Mouse (Mus musculus) frontal cortex, postnatal 14 days (tissue): Measurements from ENCODE around the gene Raph1.
A peak's percentile ranks its signal among the peaks of the same experiment; 100 is the strongest.
"Not testable (repeated sequence)": the region's sequence is repeated elsewhere in the genome, so short reads cannot be mapped to it uniquely, and the experiment has no call there.

Experiments
- DNase-seq, 2 experiments: peaks; one replicate each; pipeline ENCODE4 v3.0.0; 2022; ENCODE audit warnings: low spot score in 2 of 2

Gene Raph1

DNA sequence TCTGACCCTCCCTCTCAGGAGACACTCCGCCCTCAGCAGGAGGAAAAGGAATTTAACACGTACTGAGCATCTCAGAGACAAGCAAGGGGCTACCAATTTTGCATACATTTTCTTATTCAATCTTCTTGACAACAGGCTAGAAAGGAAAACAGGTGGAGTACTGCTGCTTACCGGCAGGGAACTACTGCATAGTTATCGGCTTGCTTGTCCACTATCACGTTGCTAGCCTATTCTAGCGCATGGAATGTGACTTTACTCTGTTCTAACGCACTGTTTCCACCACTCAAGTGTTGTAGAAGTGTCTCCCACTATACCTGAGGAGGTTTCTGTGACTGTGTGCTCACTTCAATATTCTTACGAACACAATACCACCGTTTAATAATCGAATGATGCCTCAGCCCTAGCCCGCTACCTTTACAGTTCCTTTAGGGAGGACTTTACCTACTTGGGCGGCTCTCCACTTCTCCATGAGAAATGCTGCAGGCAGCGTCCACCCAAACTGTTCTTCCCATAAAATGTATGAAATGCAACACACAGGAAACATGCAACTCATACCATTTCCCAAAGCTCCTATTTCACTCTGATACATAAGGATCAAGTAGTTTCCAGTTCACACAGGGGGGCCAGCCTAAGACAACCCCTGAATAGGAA, 1.5 kb downstream of the Raph1 start:
- DNase-seq: peak in 1 of 2 experiments; percentile 7

DNA sequence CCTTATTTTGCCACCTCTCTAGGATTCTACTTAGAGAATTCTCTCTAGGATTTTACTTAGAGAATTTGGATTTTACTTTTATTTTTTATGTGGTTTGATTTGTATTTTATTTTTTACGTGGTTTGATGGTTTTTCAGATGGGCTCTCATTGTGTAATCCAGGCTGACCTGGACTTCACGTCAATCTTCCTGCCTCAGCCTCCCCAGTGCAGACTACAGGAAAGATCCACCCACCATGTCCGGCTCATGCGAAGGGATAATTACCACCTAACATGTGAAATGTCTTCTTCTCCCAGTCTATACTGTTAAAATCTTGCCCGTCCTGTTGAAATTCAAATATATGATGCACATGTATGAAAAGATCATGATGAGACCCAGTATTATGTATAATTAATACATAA, 2.2 kb downstream of the Raph1 start:
- DNase-seq: no peak

DNA sequence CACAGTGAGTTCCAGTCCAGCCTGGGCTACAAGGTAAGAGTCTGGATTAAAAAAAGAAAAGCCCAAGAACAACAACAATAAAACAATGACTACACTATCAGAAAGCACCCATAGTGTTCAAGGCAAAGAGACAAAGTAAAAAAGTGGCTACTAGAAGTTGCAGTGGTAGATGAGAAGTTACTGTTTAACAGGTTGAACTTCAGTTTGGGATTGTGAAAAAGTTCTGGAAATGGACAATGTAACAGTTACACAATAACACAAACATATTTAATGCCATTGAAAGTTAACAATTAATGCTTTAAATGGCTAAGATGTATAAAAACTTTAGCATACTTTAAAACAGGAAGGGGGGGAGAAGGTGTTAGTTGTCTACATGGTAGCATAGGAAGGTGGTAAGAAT, 3.9 kb downstream of the Raph1 start:
- no peak for DNase-seq

DNA sequence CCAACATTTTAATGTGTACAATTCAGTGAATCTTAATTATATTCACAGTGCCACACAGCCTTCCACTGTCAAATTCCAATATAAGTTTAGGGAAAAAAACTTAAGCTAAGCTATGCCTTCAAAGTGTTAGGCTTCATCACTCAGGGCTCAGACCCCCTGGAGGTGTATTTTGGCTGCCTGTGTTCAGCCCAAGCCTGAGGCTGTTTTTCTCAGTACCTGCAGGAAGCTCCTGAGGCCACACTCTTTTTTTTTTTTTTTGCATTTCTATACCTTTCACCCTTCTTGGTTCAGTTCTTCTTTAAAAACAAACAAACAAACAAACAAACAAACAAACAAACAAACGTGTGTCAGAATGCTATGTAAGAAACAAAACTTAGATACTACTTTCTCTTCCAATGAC, 23.2 kb downstream of the Raph1 start:
- no peak for DNase-seq

DNA sequence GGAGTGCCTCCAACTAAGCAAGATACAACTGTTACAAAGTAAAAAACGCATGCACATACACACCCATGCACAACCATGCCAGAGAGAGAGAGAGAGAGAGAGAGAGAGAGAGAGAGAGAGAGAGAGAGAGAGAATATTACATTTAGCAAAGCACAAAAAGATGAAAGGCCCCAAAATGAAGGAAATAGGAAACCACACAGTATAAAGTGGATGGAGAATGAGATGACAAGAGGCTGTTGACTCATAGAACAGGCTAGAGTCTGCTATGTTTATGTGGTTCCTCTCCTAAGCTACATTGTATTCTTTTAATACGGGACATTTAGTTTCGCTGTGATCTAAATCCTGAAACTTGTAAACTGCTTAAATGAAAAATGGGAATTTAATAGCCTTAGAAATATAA, 27.6 kb downstream of the Raph1 start:
- no peak for DNase-seq

DNA sequence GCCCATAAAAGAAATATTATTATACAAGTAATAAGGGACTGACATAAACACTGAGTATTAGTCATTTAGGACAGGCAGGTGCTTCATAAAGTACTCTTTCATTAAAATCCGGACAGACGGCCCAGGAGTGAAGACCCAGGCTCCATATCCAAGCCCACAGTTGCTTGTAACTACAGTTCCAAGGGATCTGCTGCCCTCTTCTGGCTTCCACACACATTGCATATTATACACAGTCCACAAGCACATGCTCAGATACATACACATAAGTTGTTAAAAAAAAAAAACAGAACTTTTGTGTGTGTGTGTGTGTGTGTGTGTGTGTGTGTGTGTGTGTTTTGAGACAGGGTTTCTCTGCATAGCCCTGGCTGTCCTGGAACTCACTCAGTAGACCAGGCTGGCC, 32.0 kb downstream of the Raph1 start:
- DNase-seq: no peak

DNA sequence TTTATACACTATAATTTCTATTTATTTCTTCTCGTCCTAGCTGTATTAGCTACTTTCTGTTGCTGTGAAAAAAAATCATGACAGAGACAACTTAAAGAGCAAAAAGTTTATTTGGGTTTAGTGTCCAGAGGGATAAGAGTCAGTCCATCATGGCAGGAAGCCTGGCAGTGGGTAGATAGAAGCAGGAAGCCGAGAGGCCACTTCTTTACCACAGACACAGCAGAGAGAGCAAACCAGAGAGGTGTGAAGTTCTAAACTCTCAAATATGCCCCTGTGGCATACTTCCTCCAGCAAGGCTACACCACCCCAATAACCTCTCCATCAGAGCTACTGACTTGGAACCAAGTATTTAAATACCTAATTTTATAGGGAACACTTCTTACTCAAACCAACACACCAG, 36.3 kb downstream of the Raph1 start:
- no peak for DNase-seq

DNA sequence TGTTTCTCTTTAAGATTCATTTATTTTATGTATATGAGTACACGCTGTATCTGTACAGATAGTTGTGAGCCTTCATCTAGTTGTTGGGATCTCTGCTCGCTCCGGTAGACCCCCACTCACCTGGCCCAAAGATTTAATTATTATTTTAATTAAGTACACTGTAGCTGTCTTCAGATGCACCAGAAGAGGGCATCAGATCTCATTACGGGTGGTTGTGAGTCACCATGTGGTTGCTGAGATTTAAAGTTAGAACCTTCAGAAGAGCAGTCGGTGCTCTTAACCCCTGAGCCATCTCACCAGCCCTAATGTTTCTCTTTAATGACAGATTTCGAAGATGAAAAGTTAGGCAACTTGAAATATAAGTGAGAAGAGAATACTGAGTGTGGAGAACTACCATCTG, 36.8 kb downstream of the Raph1 start:
- no peak for DNase-seq

DNA sequence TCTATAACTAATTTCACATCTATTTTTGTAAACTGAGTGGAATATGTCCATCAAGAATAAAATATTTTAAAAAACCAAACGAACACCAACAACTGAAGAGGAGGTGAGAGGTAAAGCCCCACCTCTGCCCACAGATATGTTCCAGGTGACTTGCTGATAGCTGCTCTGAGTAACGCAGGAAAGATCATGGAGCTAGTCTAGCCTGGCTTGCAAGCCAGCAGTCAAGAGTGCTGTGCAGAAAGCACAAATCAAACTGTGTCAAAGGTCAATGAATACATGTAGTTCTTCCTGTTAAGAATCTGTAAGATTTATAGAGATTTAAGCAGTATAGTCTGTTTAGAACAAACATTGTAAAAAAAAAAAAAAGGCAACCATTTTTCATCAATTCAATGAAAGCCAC, 56.3 kb downstream of the Raph1 start:
- DNase-seq: no peak

DNA sequence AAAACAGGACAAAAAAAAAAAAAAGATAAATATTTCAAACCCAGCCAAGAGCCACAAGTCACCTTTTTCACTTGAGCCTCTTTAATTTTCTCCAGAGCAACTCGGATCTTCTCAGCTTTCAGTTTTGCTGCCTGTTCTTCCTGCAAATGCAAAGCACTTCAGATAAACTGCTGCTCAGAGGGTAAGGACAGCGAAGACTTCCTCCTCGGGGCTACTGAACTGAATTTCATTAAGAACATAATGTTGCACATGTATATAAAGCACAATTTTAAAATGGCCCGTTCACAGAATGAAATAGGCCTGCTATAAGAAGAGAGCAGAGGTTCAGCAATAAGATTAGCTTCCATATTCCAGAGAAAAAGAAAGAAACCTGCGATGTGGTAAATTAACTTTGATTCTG, 63.4 kb downstream of the Raph1 start:
- DNase-seq: no peak

DNA sequence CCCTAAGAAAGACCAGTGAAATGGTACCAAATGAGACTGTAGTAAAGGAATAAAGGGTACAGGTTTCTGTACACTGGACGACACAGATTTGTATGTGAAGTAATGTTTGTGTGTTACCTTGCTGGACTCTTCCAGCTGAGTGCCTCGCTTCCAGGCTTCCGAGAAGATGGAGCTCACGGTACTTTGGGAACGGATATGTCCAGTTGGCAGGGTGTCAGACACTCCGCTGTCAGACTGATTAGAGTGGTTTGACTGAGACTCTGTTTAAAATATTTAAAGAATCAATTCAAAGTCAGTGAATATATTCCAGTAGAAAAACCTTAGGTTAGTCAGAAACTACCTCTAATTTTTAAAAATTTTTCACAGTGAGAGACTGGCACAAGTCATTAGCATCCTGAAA, 73.5 kb downstream of the Raph1 start:
- no peak for DNase-seq

DNA sequence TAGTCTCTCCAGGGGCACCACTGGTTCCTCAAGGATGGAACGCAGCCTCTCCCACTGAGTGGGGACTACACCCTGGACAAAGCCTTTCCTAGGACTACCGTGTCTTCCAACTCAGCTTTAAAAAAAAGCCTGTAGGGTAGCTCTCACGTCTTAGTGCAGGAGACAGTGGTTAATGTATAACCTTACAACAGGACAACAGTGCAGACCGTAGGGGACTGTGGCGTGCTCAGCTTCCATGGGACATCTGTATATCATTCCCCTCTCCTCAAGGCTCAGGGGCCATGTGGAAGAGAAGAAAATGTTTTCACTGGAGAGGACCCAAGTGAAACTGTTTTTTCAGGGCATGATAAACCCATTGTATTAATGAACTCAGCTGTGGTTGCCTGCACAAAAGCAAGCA, 74.5 kb downstream of the Raph1 start:
- no peak for DNase-seq

DNA sequence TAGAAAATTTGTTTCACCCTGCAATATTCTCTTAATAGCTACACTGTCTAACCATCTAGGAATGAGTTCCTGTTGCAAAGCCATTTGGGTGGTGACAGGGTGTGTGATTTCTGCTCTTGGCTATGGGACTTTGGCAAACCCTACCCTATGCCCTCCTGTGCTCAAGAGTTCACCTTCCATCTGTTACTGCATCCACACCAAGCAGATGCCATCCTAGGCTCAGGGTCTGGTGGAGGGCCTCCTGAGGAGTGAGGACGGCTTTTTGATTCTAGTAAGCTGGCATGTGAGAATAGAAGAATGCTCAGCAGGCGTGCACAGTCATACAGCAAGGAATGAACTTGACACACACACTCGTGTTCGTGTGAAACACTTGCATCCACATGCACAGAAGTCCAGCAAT, 76.4 kb downstream of the Raph1 start:
- no peak for DNase-seq

DNA sequence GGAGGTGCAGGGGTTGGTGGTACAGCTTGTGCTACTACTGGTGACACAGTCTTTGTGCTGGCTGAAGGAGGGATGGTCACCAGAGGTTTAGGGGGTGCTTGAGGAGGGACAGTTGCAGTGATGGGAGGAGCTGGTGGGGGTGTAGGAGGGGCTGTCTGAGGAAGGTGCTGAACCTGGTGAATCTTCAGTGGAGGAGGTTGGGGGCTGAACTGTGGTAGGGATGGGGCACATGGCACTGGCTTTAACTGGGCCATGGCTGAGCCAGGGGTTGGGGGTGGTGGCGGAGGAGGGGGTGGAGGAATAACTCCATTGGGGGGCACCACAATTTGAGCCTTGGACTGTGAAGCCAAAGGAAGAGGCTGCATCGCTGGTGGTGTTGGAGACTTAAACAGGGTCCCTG, 77.2 kb downstream of the Raph1 start:
- no peak for DNase-seq

DNA sequence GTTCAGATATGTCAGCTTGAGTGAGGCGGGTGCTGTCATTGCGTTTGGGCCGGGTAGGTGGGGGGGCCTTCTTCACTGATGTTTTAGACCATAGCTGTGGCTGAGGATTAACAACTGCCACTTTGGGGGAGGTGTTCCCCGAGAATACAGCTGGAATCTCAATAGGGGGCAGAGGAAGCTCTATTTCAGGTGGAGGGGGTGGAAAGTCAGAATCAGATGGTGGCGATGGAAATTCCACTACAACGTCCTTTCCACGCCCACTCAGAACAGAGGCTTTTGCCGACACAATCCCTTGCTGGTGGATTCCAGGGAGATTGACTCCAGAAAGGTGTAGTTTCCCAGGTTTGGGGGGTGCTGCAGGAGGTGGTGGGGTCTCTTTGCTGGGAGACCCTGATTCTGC, 78.3 kb downstream of the Raph1 start:
- DNase-seq: no peak

DNA sequence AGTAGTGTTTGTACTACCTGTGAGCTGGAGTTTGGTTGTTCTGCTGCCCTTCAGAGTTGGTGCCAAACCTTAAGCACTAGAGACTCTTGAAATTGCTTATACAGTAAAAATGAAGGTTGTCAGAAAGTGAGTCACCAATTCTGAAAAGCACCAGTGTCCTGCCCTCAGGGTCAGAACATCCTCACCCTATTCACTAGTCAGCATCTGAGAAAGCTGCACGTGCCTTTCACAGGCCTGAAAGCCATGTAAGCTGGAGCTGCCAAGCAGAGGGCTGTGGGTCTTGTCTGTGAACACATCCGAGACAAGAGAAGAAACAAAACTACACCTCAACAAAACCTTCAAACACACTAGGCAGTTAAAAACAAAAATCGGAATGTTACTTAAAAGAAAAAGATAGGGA, 81.3 kb downstream of the Raph1 start:
- DNase-seq: no peak

DNA sequence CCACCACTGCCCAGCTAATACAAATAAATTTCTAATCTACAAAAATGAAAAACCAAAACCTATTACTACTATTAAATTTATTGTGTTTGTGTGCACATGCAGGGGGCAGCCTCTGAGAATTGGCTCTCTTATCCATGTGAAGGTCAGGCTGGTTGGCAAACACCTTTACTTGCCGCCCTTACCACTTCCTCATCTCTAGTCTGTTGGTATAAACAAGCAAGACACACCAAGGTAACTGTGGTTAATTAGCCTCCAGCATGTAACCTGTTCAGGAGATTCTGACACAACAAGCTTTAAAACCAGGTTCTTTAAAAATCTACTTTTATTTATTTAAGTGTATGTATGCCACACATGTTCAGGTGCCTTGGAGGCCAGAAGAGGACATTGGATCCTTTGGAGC, 84.0 kb downstream of the Raph1 start:
- no peak for DNase-seq

DNA sequence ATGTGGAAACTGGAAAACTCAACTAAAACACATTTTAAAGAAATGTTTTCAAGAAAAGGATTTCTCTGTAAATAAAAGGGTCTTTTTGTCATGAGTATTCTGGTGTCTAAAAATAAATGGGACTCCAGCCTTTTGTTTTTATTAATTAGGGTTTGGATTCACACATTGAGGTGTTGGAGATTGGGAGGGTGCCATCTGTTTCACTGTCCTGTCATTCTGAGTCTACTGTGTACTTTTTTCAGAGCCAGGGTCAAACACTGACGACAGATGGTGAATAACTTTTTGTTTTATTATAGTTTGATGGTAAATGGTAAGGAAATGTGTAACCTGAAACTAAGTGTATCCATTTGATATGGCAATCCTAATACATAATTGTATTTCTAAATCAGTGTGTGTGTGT, 85.3 kb downstream of the Raph1 start:
- no peak for DNase-seq

DNA sequence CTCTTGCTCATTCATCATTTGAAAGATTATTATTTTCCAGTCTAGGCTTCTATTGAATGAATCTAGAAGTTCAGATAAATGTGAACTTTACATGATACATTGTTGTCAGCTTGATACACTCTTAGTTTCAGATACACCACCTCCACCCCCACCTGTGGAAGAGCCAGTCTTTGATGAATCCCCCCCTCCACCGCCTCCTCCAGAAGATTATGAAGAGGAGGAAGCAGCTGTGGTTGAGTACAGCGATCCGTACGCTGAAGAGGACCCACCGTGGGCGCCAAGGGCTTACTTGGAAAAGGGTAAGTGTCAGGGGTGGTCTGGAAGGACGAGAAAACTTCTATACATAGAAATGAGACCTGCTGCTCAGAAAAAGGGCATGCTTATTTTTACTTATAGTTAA, 96.4 kb downstream of the Raph1 start:
- no peak for DNase-seq

DNA sequence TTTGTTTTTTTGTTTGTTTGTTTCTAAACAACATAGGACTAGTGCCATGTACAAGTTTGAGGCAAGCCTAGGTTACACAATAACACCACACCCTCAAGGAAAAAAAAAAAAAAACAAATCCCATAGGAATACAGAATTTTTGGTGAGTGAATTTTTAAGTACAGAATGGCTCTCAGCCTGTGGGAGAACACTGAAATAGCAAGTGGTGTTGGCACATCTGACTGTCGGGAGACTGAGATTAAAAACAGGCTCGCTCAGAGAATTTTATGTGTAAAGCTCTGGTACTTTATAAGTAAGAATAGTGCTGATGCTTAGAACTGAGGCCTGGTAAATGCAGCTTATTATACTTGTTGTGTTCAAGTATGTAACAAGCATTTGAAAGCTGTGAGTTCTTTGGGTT, 97.4 kb downstream of the Raph1 start:
- no peak for DNase-seq

DNA sequence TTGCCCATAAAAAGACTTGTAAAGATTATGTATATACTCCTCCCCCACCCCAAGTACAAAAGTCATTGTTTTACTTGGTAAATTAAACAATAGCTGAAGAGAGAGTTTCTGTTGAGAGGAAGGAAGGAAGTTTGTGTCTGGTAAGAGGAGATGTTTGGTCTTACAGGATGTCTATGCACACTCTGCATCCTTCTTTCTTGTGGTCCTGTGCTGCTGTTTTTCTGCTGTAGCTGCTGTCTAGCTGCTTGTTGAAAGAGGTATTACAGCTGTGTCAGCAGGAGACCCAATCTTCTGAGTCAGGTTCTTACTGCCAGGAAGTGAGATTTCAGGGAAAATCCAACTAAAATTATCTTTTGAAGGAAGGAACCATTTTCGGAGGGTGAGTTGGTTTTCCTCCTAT, 106.3 kb downstream of the Raph1 start:
- DNase-seq: no peak

DNA sequence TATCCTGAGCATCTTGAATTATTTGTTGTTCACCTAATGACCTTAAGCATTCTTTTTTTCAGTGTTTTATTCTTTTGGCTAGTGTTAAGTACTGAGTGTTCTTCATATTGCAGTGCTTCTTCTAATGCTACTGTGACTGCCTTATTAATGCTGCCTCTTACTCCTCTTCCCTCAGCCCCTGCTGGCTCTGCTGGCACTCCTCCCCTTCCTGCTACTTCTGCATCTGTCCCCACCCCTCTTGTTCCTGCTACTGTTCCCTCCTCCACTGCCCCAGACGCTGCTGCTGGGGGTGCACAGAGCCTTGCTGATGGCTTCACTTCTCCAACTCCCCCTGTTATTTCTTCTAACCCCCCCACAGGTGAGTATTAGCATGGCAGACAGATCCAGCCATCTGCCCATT, 117.0 kb downstream of the Raph1 start:
- DNase-seq: no peak

DNA sequence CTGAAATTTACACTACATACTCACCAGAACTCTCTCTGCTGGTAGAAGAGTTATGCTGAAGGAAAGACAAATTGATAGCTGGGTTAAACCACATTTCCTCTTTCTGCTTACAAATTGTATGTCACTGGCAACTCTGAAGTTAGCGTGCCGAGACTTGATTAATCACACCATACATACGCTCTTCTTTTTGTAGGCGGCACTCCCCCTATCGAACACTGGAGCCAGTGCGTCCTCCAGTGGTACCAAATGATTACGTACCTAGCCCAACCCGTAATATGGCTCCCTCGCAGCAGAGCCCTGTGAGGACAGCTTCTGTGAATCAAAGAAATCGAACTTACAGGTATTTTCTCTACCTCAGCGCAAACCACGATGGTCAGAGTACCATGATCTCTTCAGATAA, 119.8 kb downstream of the Raph1 start:
- no peak for DNase-seq

DNA sequence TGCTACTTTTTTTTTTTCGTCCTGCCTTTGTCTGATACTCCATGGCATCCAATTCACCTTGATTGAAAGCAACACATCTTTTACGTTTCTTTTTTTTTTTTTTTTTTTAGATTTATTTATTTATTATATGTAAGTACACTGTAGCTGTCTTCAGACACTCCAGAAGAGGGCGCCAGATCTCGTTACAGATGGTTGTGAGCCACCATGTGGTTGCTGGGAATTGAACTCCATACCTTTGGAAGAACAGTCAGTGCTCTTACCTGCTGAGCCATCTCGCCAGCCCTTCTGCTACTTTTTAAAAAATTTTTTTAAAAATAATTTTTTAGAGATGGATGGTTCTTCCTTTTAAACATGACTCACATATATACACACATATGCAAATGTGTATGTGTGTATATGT, 125.5 kb downstream of the Raph1 start:
- DNase-seq: not testable (repeated sequence)

DNA sequence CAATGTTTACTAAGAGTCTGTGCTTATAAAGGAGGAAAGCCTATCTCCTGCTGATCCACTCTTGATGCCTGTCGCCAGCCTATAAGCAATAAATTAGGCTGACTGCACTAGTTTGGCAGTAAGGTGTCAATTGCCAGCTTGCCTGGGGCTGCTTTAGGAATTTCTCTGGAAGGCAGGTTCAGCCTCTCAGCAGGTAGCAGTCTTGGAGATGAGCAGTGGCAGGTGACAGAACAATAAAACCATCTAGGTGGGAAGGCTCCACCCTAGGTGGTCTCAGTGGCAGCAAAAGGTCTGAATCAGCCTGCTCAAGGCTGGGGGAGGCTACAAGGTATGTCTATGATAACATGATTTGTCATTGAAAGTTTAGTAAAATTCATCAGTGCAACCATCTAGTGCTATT, 134.4 kb downstream of the Raph1 start:
- DNase-seq: no peak
